Mouse (Mus musculus) MEL (cell line): ENCODE measurements around the gene Zfp668. TPM values are rescaled to one million over a fixed set of nuclear protein-coding genes. Genes with fewer than 3 reads are reported as not detected.
"Not testable (repeated sequence)": the region's sequence is repeated elsewhere in the genome, so short reads cannot be mapped to it uniquely, and the experiment has no call there.

Experiments used
- DNase-seq: peaks from one replicate; pipeline ENCODE4 v3.0.0; 2011; ENCODE audit warnings: low read depth, low spot score
- H3K27ac ChIP-seq: 2 replicates; pipeline ENCODE4 v1.5.1; 2012; ENCODE audit warnings: low read depth, mild to moderate bottlenecking, control low read depth, low read length, moderate library complexity; ENCODE audit not compliant: control insufficient read depth
- H3K27me3 ChIP-seq, 2 experiments: fragments of 150-350 bp in 1 of 2; sonication (generic) in 1 of 2; 2 replicates each; pipeline ENCODE4 v1.6.1; 2012; ENCODE audit warnings: low read length in 2 of 2, mild to moderate bottlenecking in 2 of 2, improper control_type of control experiment in 1 of 2, moderate library complexity in 1 of 2; ENCODE audit not compliant: insufficient read depth in 2 of 2, control insufficient read depth in 1 of 2
- H3K36me3 ChIP-seq, 2 experiments: 2 replicates each; pipeline ENCODE4 v1.6.1; 2012 to 2014; ENCODE audit warnings: low read length in 2 of 2, improper control_type of control experiment in 1 of 2, inconsistent platforms in 1 of 2, mild to moderate bottlenecking in 1 of 2; ENCODE audit not compliant: insufficient read depth in 2 of 2, control insufficient read depth in 1 of 2
- H3K4me1 ChIP-seq, 2 experiments: fragments of 150-350 bp in 1 of 2; sonication (generic) in 1 of 2; 2 replicates each; pipeline ENCODE4 v1.6.1; 2012; ENCODE audit warnings: low read length in 2 of 2, improper control_type of control experiment in 1 of 2, mild to moderate bottlenecking in 1 of 2; ENCODE audit not compliant: insufficient read depth in 2 of 2, control insufficient read depth in 1 of 2
- H3K4me3 ChIP-seq, 2 experiments: fragments of 150-350 bp in 1 of 2; sonication (generic) in 1 of 2; 2 replicates each; pipeline ENCODE4 v1.5.1; 2012; ENCODE audit warnings: low read depth in 2 of 2, low read length in 2 of 2, mild to moderate bottlenecking in 2 of 2, moderate library complexity in 2 of 2, control low read depth in 1 of 2, improper control_type of control experiment in 1 of 2; ENCODE audit not compliant: control insufficient read depth in 1 of 2, insufficient read depth in 1 of 2
- H3K79me2 ChIP-seq: 2 replicates; pipeline ENCODE4 v1.6.1; 2012; ENCODE audit warnings: mild to moderate bottlenecking, low read length, moderate library complexity; ENCODE audit not compliant: control insufficient read depth, poor library complexity, insufficient read depth
- H3K9ac ChIP-seq: 2 replicates; pipeline ENCODE4 v1.6.1; 2012; ENCODE audit warnings: low read depth, mild to moderate bottlenecking, control low read depth, low read length, moderate library complexity; ENCODE audit not compliant: control insufficient read depth, poor library complexity, severe bottlenecking
- H3K9me3 ChIP-seq: fragments of 150-350 bp; sonication (generic); replicated peaks from 2 replicates; pipeline ENCODE4 v1.6.1; 2012; ENCODE audit warnings: mild to moderate bottlenecking, low read length, improper control_type of control experiment, moderate library complexity; ENCODE audit not compliant: insufficient read depth
- CTCF ChIP-seq, 3 experiments: IDR thresholded peaks in 2 of 3; conservative IDR thresholded peaks in 1 of 3; 2 replicates each; pipeline ENCODE4 v1.5.1; 2011 to 2012; ENCODE audit warnings: low read length in 3 of 3, low read depth in 2 of 3, mild to moderate bottlenecking in 2 of 3, improper control_type of control experiment in 1 of 3, inconsistent platforms in 1 of 3, mixed read lengths in 1 of 3, moderate library complexity in 1 of 3; ENCODE audit not compliant: control insufficient read depth in 1 of 3, insufficient read depth in 1 of 3, poor library complexity in 1 of 3, severe bottlenecking in 1 of 3
- E2F4 ChIP-seq: IDR thresholded peaks from 2 replicates; pipeline ENCODE4 v1.6.1; 2011; ENCODE audit warnings: low read depth, low read length, improper control_type of control experiment, borderline replicate concordance
- ELF1 ChIP-seq: IDR thresholded peaks from 2 replicates; pipeline ENCODE4 v1.6.1; 2014; ENCODE audit warnings: low read depth, mild to moderate bottlenecking, inconsistent platforms, low read length, improper control_type of control experiment, moderate library complexity
- EP300 ChIP-seq, 2 experiments: IDR thresholded peaks; 2 replicates each; pipeline ENCODE4 v1.6.1; 2011; ENCODE audit warnings: improper control_type of control experiment in 2 of 2, low read length in 2 of 2, low read depth in 1 of 2, mild to moderate bottlenecking in 1 of 2
- ETS1 ChIP-seq: IDR thresholded peaks from 2 replicates; pipeline ENCODE4 v1.6.1; 2012; ENCODE audit warnings: low read depth, mild to moderate bottlenecking, inconsistent platforms, low read length, improper control_type of control experiment, moderate library complexity
- GATA1 ChIP-seq: IDR thresholded peaks from 2 replicates; pipeline ENCODE4 v1.6.1; 2011; ENCODE audit warnings: low read depth, low read length, improper control_type of control experiment
- HCFC1 ChIP-seq: IDR thresholded peaks from 2 replicates; pipeline ENCODE4 v1.6.1; 2012; ENCODE audit warnings: low read depth, mild to moderate bottlenecking, inconsistent platforms, low read length, improper control_type of control experiment, moderate library complexity
- JUND ChIP-seq: IDR thresholded peaks from 2 replicates; pipeline ENCODE4 v1.6.1; 2011; ENCODE audit warnings: low read depth, mild to moderate bottlenecking, improper control_type of control experiment, low read length
- KAT2A ChIP-seq: conservative IDR thresholded peaks from 2 replicates; pipeline ENCODE4 v1.6.1; 2012; ENCODE audit warnings: low read depth, low read length, improper control_type of control experiment, inconsistent platforms
- MAX ChIP-seq: IDR thresholded peaks from 2 replicates; pipeline ENCODE4 v1.6.1; 2011; ENCODE audit warnings: low read length, improper control_type of control experiment
- MAZ ChIP-seq: IDR thresholded peaks from 2 replicates; pipeline ENCODE4 v1.6.1; 2012; ENCODE audit warnings: low read depth, mild to moderate bottlenecking, inconsistent platforms, low read length, improper control_type of control experiment
- MYB ChIP-seq: IDR thresholded peaks from 2 replicates; pipeline ENCODE4 v1.6.1; 2011; ENCODE audit warnings: mild to moderate bottlenecking, low read depth, low read length, improper control_type of control experiment
- MYC ChIP-seq: IDR thresholded peaks from 2 replicates; pipeline ENCODE4 v1.6.1; 2011; ENCODE audit warnings: low read depth, mild to moderate bottlenecking, low read length, improper control_type of control experiment, moderate library complexity
- NELFE ChIP-seq: IDR thresholded peaks from 2 replicates; pipeline ENCODE4 v1.6.1; 2011; ENCODE audit warnings: low read depth, low read length, improper control_type of control experiment
- NRF1 ChIP-seq: IDR thresholded peaks from 2 replicates; pipeline ENCODE4 v1.6.1; 2014; ENCODE audit warnings: low read depth, mild to moderate bottlenecking, inconsistent platforms, low read length, improper control_type of control experiment, moderate library complexity; ENCODE audit not compliant: poor library complexity, insufficient read depth, severe bottlenecking
- POLR2A ChIP-seq, 2 experiments: IDR thresholded peaks; 2 replicates each; pipeline ENCODE4 v1.6.1; 2011 to 2012; ENCODE audit warnings: low read length in 2 of 2, mild to moderate bottlenecking in 2 of 2, control low read depth in 1 of 2, improper control_type of control experiment in 1 of 2, low read depth in 1 of 2, moderate library complexity in 1 of 2; ENCODE audit not compliant: control insufficient read depth in 1 of 2, insufficient read depth in 1 of 2, poor library complexity in 1 of 2
- RAD21 ChIP-seq: IDR thresholded peaks from 2 replicates; pipeline ENCODE4 v1.6.1; 2011; ENCODE audit warnings: mild to moderate bottlenecking, low read depth, low read length, improper control_type of control experiment
- SMC3 ChIP-seq: IDR thresholded peaks from 2 replicates; pipeline ENCODE4 v1.6.1; 2011; ENCODE audit warnings: low read depth, low read length, improper control_type of control experiment
- TBP ChIP-seq: IDR thresholded peaks from 2 replicates; pipeline ENCODE4 v1.8.0; 2011; ENCODE audit warnings: low read depth, low read length, improper control_type of control experiment
- USF1 ChIP-seq: IDR thresholded peaks from 2 replicates; pipeline ENCODE4 v1.6.1; 2014; ENCODE audit warnings: low read depth, mild to moderate bottlenecking, inconsistent platforms, low read length, improper control_type of control experiment, moderate library complexity
- USF2 ChIP-seq, 2 experiments: IDR thresholded peaks; 2 replicates each; pipeline ENCODE4 v1.6.1; 2011 to 2012; ENCODE audit warnings: improper control_type of control experiment in 2 of 2, low read length in 2 of 2, borderline replicate concordance in 1 of 2, inconsistent platforms in 1 of 2, low read depth in 1 of 2, mild to moderate bottlenecking in 1 of 2; ENCODE audit not compliant: insufficient read depth in 1 of 2
- ZC3H11A ChIP-seq: IDR thresholded peaks from 2 replicates; pipeline ENCODE4 v1.6.1; 2012; ENCODE audit warnings: low read depth, mild to moderate bottlenecking, inconsistent platforms, low read length, improper control_type of control experiment
- ZKSCAN1 ChIP-seq: IDR thresholded peaks from 2 replicates; pipeline ENCODE4 v1.6.1; 2012; ENCODE audit warnings: low read depth, mild to moderate bottlenecking, inconsistent platforms, low read length, improper control_type of control experiment, moderate library complexity
- ZMIZ1 ChIP-seq: IDR thresholded peaks from 2 replicates; pipeline ENCODE4 v1.6.1; 2012; ENCODE audit warnings: low read depth, mild to moderate bottlenecking, inconsistent platforms, low read length, improper control_type of control experiment, moderate library complexity
- polyA plus RNA-seq, 2 experiments: library from polyadenylated mRNA; stranded (reverse) in 1 of 2; unstranded in 1 of 2; fragments of >175 nt in 1 of 2; fragments of >200 nt in 1 of 2; gene quantifications; 2 replicates each; pipeline versions ENCODE4 v1.2.1 to v1.2.4; 2012; ENCODE audit warnings: low replicate concordance in 2 of 2, low read depth in 1 of 2; ENCODE audit not compliant: insufficient read length in 2 of 2, insufficient read depth in 1 of 2, missing spikeins in 1 of 2
- total RNA-seq: library from RNA; depleted of rRNA; stranded (reverse); fragments of 300-350 nt; gene quantifications from 2 replicates; pipeline ENCODE4 v1.2.3, GENCODE M21; 2012

Gene Zfp668
- total and polyA plus RNA-seq, 3 experiments: 9.1 to 15.6 TPM; not detected in 1

GRCm38 (mm10) chr7:127897542-127897941 lies 20.9 kb upstream of the Zfp668 start (continued):
- TF ChIP-seq E2F4 (no peak), KAT2A (no peak), CTCF (IDR thresholded peaks at IDR 0.05 in 2 of 3, conservative IDR thresholded peaks at IDR 0.05 in 1 of 3; ENCODE audit: control insufficient read depth in 1 of 3, insufficient read depth in 1 of 3, low read depth in 2 of 3, low read length in 3 of 3, poor library complexity in 1 of 3, severe bottlenecking in 1 of 3) (no peak), GATA1 (peak; percentile 53), ETS1 (no peak), TBP (0 out of 2 replicates have a peak, but pooled peaks have one; percentile 27), POLR2A (IDR thresholded peaks at IDR 0.05; ENCODE audit: control insufficient read depth in 1 of 2, insufficient read depth in 1 of 2, low read depth in 1 of 2, low read length in 2 of 2, poor library complexity in 1 of 2) (no peak), USF2 (IDR thresholded peaks at IDR 0.05; ENCODE audit: borderline replicate concordance in 1 of 2, insufficient read depth in 1 of 2, low read depth in 1 of 2, low read length in 2 of 2) (0 out of 4 replicates have a peak, but pooled peaks of 1 of the 2 experiments have one; percentile 44), ZMIZ1 (no peak), ZKSCAN1 (no peak), JUND (no peak), ZC3H11A (no peak), NRF1 (no peak), NELFE (no peak)
- TF ChIP-seq, all 39 proteins: peak for 9

- Histone ChIP-seq H3K4me3 (no peak overlapping the region), H3K9ac (no peak overlapping the region), H3K36me3 (peaks cover 0 to 24% of the 10 kb centered on the region in 2 experiments; a peak in 2 of 4 replicates), H3K79me2 (no peaks in the 10 kb centered on the region), H3K27me3 (no peaks in the 10 kb centered on the region), H3K27ac (no peak overlapping the region), H3K9me3 (no peaks in the 10 kb centered on the region), H3K4me1 (peaks cover 23 to 42% of the 10 kb centered on the region in 2 experiments)
- peak; percentile 76 for DNase-seq
- TF ChIP-seq SMC3 (peak; percentile 31; the same call in 1 of the 2 replicates), GATA1 (no peak), ELF1 (no peak), MAX (no peak), EP300 (IDR thresholded peaks at IDR 0.05; ENCODE audit: low read depth in 1 of 2, low read length in 2 of 2) (no peak), MYB (no peak), CTCF (IDR thresholded peaks at IDR 0.05 in 2 of 3, conservative IDR thresholded peaks at IDR 0.05 in 1 of 3; ENCODE audit: control insufficient read depth in 1 of 3, insufficient read depth in 1 of 3, low read depth in 2 of 3, low read length in 3 of 3, poor library complexity in 1 of 3, severe bottlenecking in 1 of 3) (peak; percentile 73 to 86 (median 78)), HCFC1 (peak; percentile 46; the same call in 1 of the 2 replicates), ZKSCAN1 (no peak), MYC (0 out of 2 replicates have a peak, but pooled peaks have one; percentile 45), MAZ (0 out of 2 replicates have a peak, but pooled peaks have one; percentile 31), RAD21 (peak; percentile 21), USF1 (no peak)
Measured at GRCm38 (mm10) chr7:127896384-127896783, 19.8 kb upstream of the Zfp668 start.

- not testable (repeated sequence) for H3K9me3 ChIP-seq, H3K79me2 ChIP-seq, H3K27ac ChIP-seq, DNase-seq, H3K27me3 ChIP-seq, H3K9ac ChIP-seq
- Histone ChIP-seq H3K36me3 (peaks cover 0 to 24% of the 10 kb centered on the region in 2 experiments; a peak in 2 of 4 replicates), H3K4me3 (peak overlapping the region; percentile 17 to 75; a peak in 3 of 4 replicates), H3K4me1 (peaks cover 23 to 42% of the 10 kb centered on the region in 2 experiments)
Measured at GRCm38 (mm10) chr7:127895891-127896290, 19.3 kb upstream of the Zfp668 start.
